Mouse (Mus musculus): ENCODE data around the gene Asphd2. TPM values are rescaled to one million over a fixed set of nuclear protein-coding genes. Genes with fewer than 3 reads are reported as not detected.

Asphd2 gene
- not detected for polyA plus RNA-seq (2017; shearing (Covaris generic))

GRCm38 (mm10) chr5:112394779-112395443, at the start of gene Asphd2:
Gene Asphd2 (minus strand): TSS chr5:112394866.

GRCm38 (mm10) chr5:112355910-112356309, 38.8 kb downstream of the Asphd2 start, which contains the start of gene Gm6583:
Gene Gm6583 (minus strand): TSS chr5:112356033.

DNA sequence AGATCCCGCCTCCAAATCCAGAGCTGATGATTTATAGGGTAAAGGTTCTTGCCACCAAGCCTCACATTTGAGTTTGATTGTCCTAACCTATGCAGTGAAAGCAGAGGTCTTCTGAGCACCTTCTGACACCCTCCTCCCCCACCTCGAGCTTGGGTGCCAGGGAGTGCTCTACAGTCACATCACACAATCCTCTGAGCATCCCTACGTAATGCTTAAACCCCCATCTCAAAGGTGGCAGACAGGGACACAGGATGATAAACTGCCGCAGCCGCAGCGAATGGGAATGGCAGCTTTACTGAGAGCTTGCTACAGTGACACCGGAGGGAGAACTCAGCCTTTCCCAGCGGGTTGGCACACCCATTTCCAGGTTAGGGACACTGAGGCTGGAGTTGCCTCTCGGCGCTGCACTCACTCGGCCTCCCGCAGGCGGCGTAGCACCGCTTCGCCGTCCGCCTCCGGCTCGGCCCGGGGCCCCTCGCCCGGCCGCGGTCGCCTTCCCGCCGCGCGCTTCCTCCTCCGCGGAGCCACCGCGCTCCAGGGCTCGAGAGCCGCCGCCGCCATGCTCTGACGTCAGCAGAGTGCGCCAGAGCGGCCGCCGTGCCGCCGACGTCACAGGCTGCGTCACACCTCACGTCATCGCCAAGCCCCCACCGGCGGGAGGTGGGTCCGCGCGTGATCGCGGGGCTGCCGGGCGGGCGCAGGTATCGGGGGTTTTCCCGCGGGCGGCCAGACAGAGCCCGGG, 52.0 kb downstream of the Asphd2 start, which contains the start of the genes Srrd and Hps4:
Gene Srrd, minus strand, starts transcription at position 578 of the 742 bp plus-strand sequence.
Gene Hps4, plus strand, starts transcription at position 621 of the 742 bp plus-strand sequence.

Other genes with a start within 250 kb of the Asphd2 start
- not detected for gene Cryba4, start 142.3 kb downstream of the Asphd2 start, polyA plus RNA-seq (2017; shearing (Covaris generic))
- gene Crybb1, start 139.1 kb downstream of the Asphd2 start, polyA plus RNA-seq (2017; shearing (Covaris generic)), result not detected
- 195 TPM for gene Tpst2, start 118.2 kb downstream of the Asphd2 start, polyA plus RNA-seq (2017; shearing (Covaris generic))
- 48.0 TPM for gene Tfip11, start 68.5 kb downstream of the Asphd2 start, polyA plus RNA-seq (2017; shearing (Covaris generic))
- 7.5 TPM for gene Srrd, start 51.8 kb downstream of the Asphd2 start, polyA plus RNA-seq (2017; shearing (Covaris generic))
- 28.6 TPM for gene Hps4, start 51.8 kb downstream of the Asphd2 start, polyA plus RNA-seq (2017; shearing (Covaris generic))
- 0.17 TPM for gene Gm6583, start 38.8 kb downstream of the Asphd2 start, polyA plus RNA-seq (2017; shearing (Covaris generic))
- gene Gm6588, start 54.6 kb upstream of the Asphd2 start, polyA plus RNA-seq (2017; shearing (Covaris generic)), result not detected
- gene Sez6l, start 182.3 kb upstream of the Asphd2 start, polyA plus RNA-seq (2017; shearing (Covaris generic)), result not detected